17 mouse cellular contexts compared by ENCODE assay signal in the genomic region with DNA sequence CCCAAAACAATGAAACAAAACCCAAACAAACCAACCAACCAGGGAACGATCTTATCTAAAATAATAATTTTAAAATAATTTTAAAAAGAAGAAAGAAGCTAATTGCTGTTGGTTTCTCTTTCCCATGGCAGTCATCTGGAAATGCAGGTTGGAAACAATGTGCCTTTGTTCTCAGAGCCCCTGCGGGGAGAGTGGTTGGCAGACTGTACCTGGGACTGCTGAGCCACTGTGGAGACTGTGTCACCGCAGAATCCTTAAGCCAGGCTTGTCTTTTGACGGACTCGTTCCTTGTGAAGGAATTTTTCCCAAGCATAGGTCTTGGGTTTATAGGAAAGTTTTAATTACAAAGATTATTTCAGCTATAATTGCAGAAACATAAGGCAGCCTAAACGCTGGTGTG.
"Had no signal": no experiment of that assay in that cellular context is flagged by ENCODE, and none has a peak within 500 bp of the region (broad histone marks: within the 10 kb centered on the region; RNA-seq: fewer than 3 reads in every experiment).

No protein-coding gene starts in this region.

- H3K4me1 ChIP-seq: liver, embryonic 13.5 days; liver, embryonic 15.5 days; midbrain, embryonic 13.5 days; midbrain, embryonic 15.5 days; neural tube, embryonic 12.5 days had no signal

- H3K36me3 ChIP-seq: liver, embryonic 13.5 days; liver, embryonic 15.5 days had no signal

- DNase-seq: liver, embryonic 13.5 days; liver, postnatal 0 days; lung, postnatal 10 days; retina, postnatal 1 day; right cerebral cortex, adult 18-20 months; right cerebral cortex, postnatal 25 days; right cerebral cortex, postnatal 4 days; spleen, adult 18-20 months; thymus, adult 18-20 months; thymus, postnatal 14 days had no signal

- H3K9ac ChIP-seq: liver, embryonic 13.5 days; liver, embryonic 15.5 days; liver, postnatal 0 days; midbrain, embryonic 13.5 days; midbrain, embryonic 15.5 days; neural tube, embryonic 12.5 days had no signal

- H3K27me3 ChIP-seq: midbrain, embryonic 13.5 days; midbrain, embryonic 15.5 days; neural tube, embryonic 12.5 days had no signal

- H3K27ac ChIP-seq: liver, embryonic 13.5 days; liver, embryonic 15.5 days; macrophage; midbrain, embryonic 13.5 days; midbrain, embryonic 15.5 days; neural tube, embryonic 12.5 days had no signal

- H3K9me3 ChIP-seq: liver, embryonic 13.5 days; liver, embryonic 15.5 days; megakaryocyte, embryonic 14.5 days; midbrain, embryonic 13.5 days; midbrain, embryonic 15.5 days; neural tube, embryonic 12.5 days had no signal

- H3K4me2 ChIP-seq: liver, embryonic 13.5 days; liver, embryonic 15.5 days; midbrain, embryonic 11.5 days; midbrain, embryonic 13.5 days; midbrain, embryonic 15.5 days; neural tube, embryonic 12.5 days had no signal

- ATAC-seq: liver, postnatal 0 days; midbrain, embryonic 13.5 days; midbrain, embryonic 15.5 days had no signal

- H3K4me3 ChIP-seq: liver, embryonic 13.5 days; liver, embryonic 15.5 days; megakaryocyte, embryonic 14.5 days; midbrain, embryonic 13.5 days; midbrain, embryonic 15.5 days; neural tube, embryonic 12.5 days had no signal
